Mouse (Mus musculus) olfactory bulb, adult 2 months (tissue): ENCODE data around the gene Emg1.

Experiments used
- CTCF ChIP-seq: fragments of 200-500 bp; IDR thresholded peaks from 2 replicates; pipeline ENCODE4 v1.5.1; 2012; ENCODE audit warnings: low read depth, mild to moderate bottlenecking, low read length, moderate library complexity; ENCODE audit not compliant: insufficient read depth
- POLR2A ChIP-seq: fragments of 200-500 bp; IDR thresholded peaks from 2 replicates; pipeline ENCODE4 v1.6.1; 2012; ENCODE audit warnings: mild to moderate bottlenecking, low read depth, low read length, moderate library complexity; ENCODE audit not compliant: insufficient read depth

DNA sequence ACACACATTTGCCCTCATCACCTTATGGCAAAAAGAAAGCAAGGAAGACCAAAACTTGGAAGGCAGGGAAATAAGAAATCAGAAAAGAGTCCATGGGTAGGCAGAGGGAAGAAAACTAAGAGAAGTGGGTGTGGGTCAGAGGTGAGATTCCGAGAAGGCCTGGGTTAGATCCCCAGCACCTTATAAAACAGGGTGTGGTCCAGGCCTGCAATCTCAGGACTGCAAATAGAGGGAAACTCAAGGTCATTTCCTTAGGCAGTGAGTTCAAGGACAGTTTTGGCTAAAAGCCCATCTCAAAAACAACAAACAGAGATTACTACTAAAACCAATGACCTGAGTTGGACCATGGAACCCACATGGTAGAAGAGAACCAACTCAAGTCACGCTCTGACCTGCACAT lies 41.9 kb upstream of the Emg1 start:
- TF ChIP-seq POLR2A (no peak), CTCF (no peak)
